Mouse (Mus musculus) midbrain, embryonic 16.5 days (tissue): ENCODE measurements at regions not wholly inside any gene's neighbourhood (a gene's known extent, or its start where the extent isn't known, plus 50 kb on each side); places are given as distances from the start of the nearest gene placed in this dataset. TPM values are rescaled to one million over a fixed set of nuclear protein-coding genes. Genes with fewer than 3 reads are reported as not detected.

ENCODE experiments used
- microRNA-seq: library from miRNA; unstranded; fragments of <30 nt; microRNA quantifications from one replicate; pipeline ENCODE4, GENCODE M21; 2017

Small RNAs in the stretch of these regions (microRNA-seq; reads per million reads assigned to microRNA genes)
- gene Gm24369, result not detected
